Mouse (Mus musculus) cerebellum, postnatal 10 days (tissue): ENCODE results near the gene Magix.
"Not testable (repeated sequence)": the region's sequence is repeated elsewhere in the genome, so short reads cannot be mapped to it uniquely, and the experiment has no call there.

ENCODE experiments used
- DNase-seq, 2 experiments: peaks; one replicate each; pipeline ENCODE4 v3.0.0; 2021; ENCODE audit warnings: mixed read lengths in 2 of 2

Magix gene

DNA sequence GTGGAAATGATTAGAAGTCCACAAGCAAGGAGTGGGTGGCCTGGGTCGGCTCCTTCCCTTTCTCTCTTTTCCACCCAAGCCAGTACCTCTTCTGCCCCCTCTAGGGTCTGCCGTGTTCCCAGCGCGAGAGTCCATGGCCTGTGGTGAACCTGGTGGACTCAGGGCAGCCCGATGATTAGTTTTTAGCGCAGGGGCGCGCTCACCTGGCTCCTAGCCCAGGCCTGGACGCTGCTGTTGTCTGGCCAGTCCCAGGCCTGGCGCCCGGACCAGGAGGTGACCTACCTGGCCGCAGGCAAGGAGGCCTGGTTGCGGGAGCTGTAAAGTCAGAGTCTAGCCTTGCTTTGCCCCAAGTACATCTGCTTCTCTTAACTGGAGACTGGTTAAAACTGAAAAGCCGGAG is at the start of gene Magix:
Gene Magix, minus strand, starts transcription at position 388 of the 400 bp plus-strand sequence.
- peak in 1 of 2 experiments; percentile 37 for DNase-seq

GRCm38 (mm10) chrX:7728922-7729265 is 47.8 kb upstream of the Magix start:
- no peak for DNase-seq

DNA sequence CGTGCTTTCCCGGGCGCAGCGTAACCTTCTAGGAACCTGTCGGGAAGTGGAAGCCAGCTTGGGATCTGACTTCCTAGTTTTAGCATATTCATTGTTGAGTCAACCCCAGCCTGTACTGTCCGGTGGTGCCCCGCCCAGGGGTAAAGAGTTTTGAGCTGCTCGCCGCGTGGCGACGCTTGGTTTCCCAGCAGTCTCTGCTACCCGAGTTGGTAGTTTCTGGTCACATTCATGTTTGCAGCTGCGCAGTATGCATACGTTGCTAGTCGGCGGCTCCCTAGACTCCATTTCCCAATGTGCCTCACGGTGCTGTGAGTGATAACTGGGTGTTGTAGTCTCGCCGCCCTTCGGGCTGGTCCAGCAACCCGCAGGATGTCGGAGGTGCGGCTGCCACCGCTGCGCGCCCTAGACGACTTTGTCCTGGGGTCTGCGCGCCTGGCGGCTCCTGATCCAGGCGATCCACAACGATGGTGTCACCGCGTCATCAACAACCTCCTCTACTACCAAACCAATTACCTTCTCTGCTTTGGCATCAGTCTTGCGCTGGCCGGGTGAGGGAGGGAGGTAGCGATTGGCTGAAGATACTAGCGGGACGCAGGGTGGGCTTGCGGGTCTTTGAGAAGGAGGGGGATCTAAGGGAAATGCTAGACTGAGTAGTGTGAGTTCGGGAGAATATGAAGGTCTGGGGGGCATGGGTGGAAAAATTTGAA is 47.3 kb upstream of the Magix start, which contains the start of gene Praf2:
Gene Praf2, plus strand, starts transcription at position 225 of the 707 bp plus-strand sequence.
- peak; percentile 79 to 83 for DNase-seq

- DNase-seq: no peak
Observed at GRCm38 (mm10) chrX:7727176-7727575, 46.1 kb upstream of the Magix start.

- DNase-seq: no peak
Observed at GRCm38 (mm10) chrX:7725841-7726240, 44.8 kb upstream of the Magix start.

GRCm38 (mm10) chrX:7724135-7724534 is 43.1 kb upstream of the Magix start:
- DNase-seq: no peak

DNA sequence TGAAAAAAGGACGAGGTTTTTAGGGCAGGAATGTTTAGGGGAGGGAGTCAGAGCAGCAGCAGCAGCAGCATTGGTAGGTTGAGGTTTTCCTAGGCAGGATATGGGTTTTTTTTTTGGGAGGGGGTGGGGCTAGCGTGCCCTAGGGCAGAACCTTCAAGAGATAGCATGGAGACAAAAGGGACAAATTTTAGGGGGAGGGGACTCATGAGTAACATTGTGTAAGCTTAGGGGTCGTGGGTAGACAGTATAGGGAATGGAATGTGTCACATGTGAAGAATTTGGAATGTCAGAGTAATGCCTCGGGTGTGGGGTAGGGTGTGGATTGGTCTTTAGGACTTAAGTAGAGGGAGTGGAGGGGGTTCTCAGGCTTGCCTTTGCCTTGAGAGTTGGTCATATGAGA is 41.6 kb upstream of the Magix start:
- DNase-seq: no peak

DNA sequence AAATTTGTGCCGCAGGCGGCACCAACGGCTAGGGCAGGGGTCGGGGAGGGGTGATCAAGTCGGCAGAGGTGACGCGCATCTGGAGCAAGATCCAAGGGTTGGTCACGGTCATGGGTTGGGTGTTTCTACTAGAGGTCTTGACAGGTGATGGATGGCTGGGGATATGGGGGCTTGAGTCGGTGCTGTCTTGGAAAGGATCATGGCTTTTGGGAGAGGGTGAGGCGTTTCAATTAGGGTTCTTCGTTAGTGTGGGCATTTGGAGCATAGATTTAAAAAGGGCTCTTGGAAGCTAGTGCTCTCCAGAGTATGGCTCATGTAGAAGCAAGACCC is 41.2 kb upstream of the Magix start:
- DNase-seq: no peak

DNA sequence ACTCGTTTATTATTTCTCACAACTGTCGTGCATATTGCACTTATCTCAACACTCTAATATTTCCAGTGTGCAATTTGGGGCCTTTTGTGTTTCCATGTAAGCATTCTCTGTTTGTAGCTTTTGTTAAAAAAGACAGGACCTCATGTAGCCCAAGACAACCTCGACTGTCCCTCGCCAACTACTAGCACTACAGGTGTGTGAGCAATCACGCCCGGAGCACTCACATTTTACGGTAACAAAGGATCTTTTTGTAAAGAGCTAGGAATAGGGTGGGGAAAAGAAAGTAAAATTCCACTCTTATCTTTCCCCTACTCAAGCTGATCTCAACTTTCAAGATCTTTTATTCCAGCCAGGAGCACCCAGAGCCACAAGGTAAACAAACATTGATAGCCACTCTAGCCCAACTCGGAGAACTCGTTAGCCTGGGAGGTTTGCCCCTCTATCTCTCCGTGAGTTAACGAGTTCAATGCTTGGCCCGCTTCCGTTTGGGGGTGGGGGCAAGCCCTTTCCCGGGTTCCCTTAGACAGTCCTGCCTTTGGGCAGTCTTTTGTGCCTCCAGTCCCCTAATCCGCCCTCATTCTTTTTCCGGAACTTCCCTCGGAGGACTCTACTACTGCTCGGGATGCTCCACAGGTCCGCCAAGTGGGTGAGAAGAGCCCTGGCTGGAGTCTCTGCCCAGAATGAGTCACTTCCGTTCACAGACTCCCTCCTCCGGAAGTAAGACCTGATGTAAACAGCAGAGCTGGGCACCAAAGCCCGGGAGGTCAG is 40.6 kb upstream of the Magix start, which contains the start of gene Gm45208:
Gene Gm45208, plus strand, starts transcription at position 732 of the 768 bp plus-strand sequence.
- peak; percentile 71 to 78 for DNase-seq

GRCm38 (mm10) chrX:7716058-7716457 is 35.0 kb upstream of the Magix start:
- DNase-seq: not testable (repeated sequence)

DNA sequence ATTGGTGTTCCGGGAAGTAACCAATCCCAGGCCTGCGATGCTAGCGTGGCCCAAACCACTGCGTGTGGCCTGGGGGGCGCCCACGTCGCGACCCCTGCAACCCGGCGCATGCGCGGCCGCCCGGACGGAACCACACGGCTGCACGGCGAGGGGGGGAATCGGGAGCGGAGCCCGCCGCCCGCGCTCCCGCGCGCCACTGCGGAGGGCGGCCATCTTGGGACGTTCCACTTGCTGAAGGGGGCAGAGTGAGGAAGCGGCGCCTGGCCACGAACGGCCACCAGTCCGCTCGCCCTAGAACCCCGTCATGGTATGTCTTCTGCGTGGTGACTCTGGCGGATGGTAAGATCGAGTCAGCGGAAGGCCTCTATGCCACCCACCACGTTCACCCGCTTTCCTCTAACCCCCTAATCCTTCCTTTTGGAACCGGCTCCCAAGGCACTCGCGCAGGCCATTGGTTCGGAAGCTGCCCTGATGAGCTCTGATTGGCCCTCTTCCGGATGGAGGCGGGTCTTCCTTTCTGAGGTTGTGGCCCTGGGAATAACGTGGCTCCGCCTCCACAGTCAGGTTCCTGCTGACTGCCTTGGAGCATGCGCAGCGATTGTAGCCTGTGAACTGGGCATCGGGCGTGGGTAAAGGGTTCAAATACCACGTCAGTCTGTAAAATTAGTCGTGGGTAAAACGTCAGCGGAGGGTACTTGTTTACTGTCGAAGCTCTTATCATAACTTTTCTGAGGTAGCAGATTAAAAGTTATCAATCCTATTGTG is 33.3 kb upstream of the Magix start, which contains the start of gene Wdr45:
Gene Wdr45, plus strand, starts transcription at position 199 of the 765 bp plus-strand sequence.
- peak; percentile 94 to 97 for DNase-seq

DNA sequence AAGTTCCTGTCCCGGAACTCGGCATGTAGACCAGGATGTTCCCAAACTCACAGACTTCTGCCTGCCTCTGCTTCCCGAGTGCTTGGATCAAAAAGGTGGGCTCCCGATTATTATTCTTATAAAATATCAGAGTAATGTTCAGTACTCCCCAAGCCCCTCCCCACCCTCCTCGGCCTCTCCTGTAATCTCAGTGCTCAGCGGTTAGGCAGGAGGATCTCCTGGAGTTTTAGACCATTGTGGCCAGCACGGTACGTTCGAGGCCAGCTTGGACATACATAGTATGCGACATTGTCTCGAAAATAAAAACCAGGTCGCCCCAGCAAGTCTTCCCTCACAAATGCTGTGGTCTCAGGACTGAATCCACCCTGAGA is 32.7 kb upstream of the Magix start:
- not testable (repeated sequence) for DNase-seq

DNA sequence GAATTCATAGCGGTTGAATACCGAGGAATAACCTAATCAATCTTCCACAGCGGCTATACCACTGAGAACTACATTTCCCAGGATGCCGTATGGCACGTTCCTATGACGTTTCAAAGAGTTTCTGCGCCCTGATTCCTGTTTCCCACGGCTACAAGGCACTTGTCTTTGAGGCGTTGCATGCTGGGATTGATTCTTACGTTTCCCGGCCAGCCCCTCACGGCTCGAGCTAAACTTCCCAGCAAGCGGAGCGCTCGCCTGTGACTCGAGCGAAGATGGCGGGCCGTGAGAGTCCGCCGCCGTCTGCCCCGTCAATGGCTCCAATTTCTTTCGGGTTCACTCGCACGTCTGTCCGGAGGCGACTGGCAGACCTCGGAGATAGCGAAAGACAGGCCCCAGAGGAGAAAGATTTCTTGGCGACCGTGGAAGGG is 15.9 kb upstream of the Magix start, which contains the start of gene Gpkow:
Gene Gpkow, plus strand, starts transcription at position 178 of the 428 bp plus-strand sequence.
- DNase-seq: peak; percentile 82 to 88

DNA sequence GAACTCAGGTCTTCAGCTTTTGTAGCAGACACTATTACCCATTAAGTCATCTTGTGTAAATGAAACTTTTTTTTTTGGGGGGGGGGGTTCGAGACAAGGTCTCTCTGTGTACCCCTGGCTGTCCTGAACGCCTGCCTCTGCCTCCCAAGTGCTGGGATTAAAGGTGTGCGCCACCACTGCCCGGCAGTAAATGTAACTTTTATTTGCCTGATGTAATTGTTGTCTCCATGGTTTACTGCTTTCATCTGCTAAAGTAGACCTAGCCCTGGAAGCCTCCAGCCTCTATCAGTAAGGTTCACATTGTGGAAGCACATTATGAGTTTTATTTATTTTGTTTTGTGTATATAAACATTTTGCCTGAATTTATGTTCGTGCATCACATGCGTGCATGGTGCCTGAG is 15.5 kb upstream of the Magix start:
- peak in 1 of 2 experiments; percentile 7 for DNase-seq

DNA sequence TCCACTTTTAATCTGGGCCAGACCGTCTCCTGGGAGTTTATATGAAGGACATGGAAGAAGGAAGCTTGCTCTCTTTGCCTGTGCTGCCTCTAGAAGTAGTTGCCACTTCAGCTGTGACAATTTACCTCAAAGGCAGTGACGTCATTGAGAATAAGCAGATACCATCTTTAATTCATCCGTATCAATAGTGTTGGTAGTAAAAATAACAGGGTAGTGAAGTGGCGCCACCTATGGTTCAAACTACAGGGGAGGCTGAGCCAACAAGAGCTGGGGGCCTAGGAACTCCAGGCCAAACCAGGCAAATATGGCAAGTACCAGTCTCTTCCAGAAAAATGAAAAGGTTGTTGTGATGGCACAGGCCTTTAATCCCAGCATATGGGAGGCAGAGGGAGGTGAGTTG is 11.8 kb upstream of the Magix start:
- DNase-seq: peak; percentile 57 to 60

DNA sequence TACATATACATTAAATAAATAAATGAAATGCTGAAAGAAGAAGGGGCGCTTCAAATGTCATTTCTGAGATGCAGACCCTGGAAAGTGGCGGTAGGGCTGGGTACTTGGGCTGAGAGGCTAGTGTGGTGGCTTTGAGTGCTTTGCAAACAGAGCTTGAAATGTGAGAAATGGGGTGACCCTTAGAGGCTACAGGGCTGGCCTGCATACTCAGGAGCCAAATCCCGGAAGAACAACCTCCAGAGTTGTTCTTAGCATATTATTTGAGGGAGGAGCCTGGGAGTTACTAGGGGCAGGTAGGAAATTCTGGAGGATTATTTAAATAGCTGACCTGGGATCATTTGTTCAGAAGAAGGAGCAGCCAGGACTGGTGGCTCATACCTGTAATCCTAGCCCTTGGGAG is 9.4 kb upstream of the Magix start:
- DNase-seq: no peak

DNA sequence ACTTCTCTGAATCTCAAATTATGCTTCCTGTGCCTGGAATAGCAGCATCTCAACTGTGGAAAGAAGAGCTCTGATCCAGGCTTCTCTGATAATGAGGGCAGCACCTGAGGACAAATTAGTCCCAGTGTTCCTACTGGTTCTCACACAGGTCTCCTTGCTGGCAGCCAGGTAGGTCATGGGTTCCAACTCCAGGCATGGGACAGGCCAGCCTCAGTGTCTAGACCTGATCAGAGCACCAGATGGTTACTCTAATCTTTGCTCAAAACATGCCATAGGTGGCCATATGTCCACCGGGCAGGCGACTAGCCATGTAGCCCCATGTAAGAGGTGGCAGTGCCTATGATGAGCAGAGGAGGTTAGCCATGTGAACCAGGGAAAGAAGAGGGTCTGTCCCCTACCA is 7.3 kb upstream of the Magix start:
- DNase-seq: peak in 1 of 2 experiments; percentile 21

DNA sequence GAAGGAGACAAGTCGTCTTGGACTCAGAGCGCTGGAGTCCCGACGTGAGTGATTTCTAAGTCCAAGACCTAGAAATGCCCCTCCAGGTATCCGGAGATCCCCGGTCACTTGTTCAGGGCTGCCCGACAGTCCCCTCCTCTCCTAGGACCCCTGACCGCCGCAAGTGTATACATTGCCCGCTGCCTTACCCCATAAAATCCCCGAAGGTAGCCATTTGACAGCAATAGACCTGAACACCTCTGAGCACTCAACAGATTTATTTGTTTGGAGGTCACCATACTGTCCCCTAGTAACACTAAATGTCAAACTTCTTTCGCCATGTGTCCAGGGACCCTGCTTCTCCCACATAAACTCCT is 1.0 kb downstream of the Magix start:
- no peak for DNase-seq

DNA sequence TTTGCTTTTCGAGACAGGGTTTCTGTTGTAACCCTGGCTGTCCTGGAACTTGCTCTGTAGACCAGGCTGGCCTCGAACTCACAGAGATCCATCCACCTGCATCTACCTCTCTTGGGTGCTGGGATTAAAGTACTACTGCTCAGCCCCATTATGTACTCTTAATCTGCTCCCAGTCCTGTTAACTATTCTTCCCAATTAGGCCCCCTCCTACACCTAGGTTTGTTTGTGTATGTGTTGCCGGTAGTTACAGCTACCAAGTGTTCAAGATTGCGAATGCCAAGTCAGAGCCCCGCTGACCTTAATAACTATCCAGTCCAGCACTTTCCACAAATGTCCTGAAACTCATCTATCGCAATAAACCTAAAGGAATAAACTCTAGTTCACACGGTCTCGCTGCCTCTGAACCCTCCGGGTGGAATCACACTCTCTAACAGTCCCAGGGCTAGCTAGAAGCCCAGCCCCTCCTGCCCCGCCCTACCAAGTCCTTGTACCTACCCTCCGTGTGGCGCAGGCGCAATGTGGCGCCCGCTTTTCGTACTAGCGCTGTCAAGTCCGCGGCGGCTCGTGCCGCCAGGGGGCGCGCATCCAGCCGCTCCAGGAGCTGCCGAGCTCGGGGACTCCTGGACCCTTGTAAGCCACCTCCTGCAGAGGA is 1.5 kb downstream of the Magix start:
- peak; percentile 92 to 93 for DNase-seq

DNA sequence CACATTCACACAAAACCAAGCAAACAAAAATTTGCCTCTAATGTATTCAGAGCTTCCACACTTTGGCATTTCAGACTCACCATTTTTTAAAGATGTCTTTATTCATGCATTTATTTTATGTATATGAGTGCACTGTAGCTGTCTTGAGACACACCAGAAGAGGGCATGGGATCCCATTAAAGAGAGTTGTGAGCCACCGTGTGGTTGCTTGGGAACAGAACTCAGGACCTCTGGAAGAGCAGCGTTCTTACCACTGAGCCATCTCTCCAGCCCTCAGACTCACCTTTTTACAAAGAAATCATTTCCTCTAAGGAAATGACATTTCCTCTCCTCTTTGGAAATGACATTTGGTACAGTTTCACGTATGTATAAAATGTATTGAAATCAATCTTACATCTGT is 2.1 kb downstream of the Magix start:
- DNase-seq: no peak

- DNase-seq: no peak
Observed at GRCm38 (mm10) chrX:7675001-7675380, 6.1 kb downstream of the Magix start.

DNA sequence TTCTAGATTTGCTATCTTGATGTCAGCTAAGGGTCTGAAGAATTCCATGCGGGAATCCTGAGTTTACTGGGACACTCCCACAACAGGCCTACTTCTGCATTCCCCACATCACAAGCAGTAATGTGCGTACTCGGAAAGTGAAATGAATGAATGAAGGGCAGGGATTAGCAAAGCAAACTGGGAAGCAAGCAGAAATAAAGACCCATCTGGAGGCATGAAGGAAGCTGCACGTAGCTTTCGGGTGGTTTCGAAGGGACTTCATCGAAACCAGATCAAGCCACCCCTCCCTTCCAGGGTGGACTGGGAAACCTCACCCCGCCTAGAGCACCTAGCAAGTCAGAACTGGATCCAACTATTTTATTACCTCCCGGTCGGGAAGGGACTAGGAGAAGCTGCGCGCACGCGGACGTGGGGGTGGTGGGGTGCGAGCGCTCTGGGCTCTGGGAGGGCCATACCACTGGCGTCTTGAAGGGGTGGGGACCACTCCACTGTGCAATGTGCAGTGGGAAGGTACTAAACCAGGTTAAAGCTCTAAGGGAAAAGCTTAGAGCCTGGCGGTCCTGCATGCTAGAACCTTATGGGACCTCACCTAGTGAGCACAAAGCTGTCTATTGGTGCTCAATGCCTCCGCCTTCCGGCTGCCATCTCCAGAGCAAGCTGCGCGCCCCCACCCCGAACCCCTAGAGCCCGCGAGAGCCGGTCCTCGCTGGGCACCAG is 6.6 kb downstream of the Magix start:
- DNase-seq: peak; percentile 39 to 41
